Mouse (Mus musculus): ENCODE results near the gene Hdac1. TPM values are rescaled to one million over a fixed set of nuclear protein-coding genes. Genes with fewer than 3 reads are reported as not detected.

Hdac1 gene
- polyA plus RNA-seq, 1 experiment = 55.1 TPM

DNA sequence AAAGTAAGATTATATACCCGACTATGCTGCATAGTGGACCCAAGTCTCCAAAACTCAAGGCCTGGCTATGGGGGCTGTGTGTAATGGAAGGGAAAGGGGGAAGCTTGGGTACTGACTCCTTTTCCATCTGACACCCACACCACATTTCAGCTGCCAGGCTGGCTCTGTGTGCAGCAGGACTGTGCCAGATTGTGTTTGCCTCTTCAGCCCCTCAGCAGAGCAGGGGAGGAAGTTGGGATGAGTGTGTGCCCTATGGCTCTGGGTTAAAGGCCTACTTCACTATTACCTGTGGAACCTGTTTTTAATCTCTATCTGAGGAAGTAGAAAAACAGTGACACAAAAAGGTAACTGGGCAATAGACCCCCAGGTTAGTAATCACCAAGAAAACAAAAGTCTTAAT, 61.4 kb downstream of the Hdac1 start:
- DNase-seq (ENCODE audit: low read depth in 1 of 2, low spot score in 2 of 2) = no peak
- no peak overlapping the region for H3K27ac ChIP-seq (ENCODE audit: insufficient read depth, low read length)
- peaks cover 36% of the 10 kb centered on the region for H3K36me3 ChIP-seq (ENCODE audit: control insufficient read depth, insufficient read depth, low read length)
- TF ChIP-seq POLR2A (IDR thresholded peaks at IDR 0.05; ENCODE audit: low read depth, low read length) (no peak), CTCF (IDR thresholded peaks at IDR 0.05; ENCODE audit: extremely low read depth, insufficient read depth, insufficient read length, insufficient replicate concordance) (no peak)
- no peak overlapping the region for H3K4me3 ChIP-seq (ENCODE audit: extremely low read depth, insufficient read depth, insufficient read length)
- 90% methylated on average over 1 of the region's 1 CpGs for WGBS
- H3K27me3 ChIP-seq (ENCODE audit: control insufficient read depth, insufficient read depth, low read length) = no peaks in the 10 kb centered on the region
- no peaks in the 10 kb centered on the region for H3K4me1 ChIP-seq (ENCODE audit: control insufficient read depth, insufficient read depth, insufficient read length)

DNA sequence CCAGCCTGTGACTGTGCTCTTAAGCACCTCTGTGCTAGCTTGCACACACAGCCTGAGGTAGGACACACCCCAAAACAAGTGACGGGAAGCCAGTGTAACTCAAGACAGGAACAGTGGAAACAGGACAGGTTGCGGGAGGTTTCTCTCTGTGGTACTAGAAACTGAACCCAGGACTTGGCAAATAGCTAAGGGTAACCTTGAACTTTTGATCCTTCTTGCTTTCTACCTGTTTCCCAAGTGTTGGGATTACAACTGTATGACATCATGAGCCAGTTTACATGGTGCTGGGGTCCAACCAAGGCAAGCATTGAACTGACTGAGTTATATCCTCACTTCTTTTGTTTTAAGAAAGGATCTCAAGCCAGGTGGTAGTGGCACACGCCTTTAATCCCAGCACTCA, 62.6 kb downstream of the Hdac1 start:
- WGBS = 95% methylated on average over 3 of the region's 3 CpGs
- no peaks in the 10 kb centered on the region for H3K4me1 ChIP-seq (ENCODE audit: control insufficient read depth, insufficient read depth, insufficient read length)
- no peak for DNase-seq (ENCODE audit: low read depth in 1 of 2, low spot score in 2 of 2)
- no peak for TF ChIP-seq CTCF (IDR thresholded peaks at IDR 0.05; ENCODE audit: extremely low read depth, insufficient read depth, insufficient read length, insufficient replicate concordance)
- no peak for TF ChIP-seq POLR2A (IDR thresholded peaks at IDR 0.05; ENCODE audit: low read depth, low read length)
- H3K36me3 ChIP-seq (ENCODE audit: control insufficient read depth, insufficient read depth, low read length) = peaks cover 32% of the 10 kb centered on the region
- no peak overlapping the region for H3K27ac ChIP-seq (ENCODE audit: insufficient read depth, low read length)
- H3K27me3 ChIP-seq (ENCODE audit: control insufficient read depth, insufficient read depth, low read length) = no peaks in the 10 kb centered on the region
- no peak overlapping the region for H3K4me3 ChIP-seq (ENCODE audit: extremely low read depth, insufficient read depth, insufficient read length)

DNA sequence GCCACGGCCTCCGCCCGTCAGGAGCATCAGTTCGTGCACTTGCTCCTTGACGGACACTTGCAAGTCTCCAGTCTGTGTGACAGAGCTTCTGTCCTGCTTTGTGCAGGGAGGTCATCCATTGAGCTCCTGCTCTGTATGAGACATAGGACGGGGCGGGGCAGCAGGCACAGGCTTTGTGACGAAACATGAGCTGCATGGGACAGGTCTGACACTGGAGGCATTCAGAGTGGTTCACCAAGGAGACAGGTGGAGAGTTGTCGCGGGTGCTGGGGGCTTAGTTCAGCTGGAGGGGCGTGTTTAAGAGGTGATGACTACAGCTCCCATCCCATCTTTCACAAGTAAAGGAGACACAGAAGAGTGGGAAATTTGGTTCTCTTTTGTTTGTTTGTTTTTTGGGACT, 66.5 kb downstream of the Hdac1 start:
- TF ChIP-seq POLR2A (IDR thresholded peaks at IDR 0.05; ENCODE audit: low read depth, low read length) (no peak), CTCF (IDR thresholded peaks at IDR 0.05; ENCODE audit: extremely low read depth, insufficient read depth, insufficient read length, insufficient replicate concordance) (no peak)
- Histone ChIP-seq H3K4me3 (ENCODE audit: extremely low read depth, insufficient read depth, insufficient read length) (no peak overlapping the region), H3K36me3 (ENCODE audit: control insufficient read depth, insufficient read depth, low read length) (peaks cover 49% of the 10 kb centered on the region), H3K27me3 (ENCODE audit: control insufficient read depth, insufficient read depth, low read length) (no peaks in the 10 kb centered on the region), H3K27ac (ENCODE audit: insufficient read depth, low read length) (no peak overlapping the region), H3K4me1 (ENCODE audit: control insufficient read depth, insufficient read depth, insufficient read length) (no peaks in the 10 kb centered on the region)
- DNase-seq (ENCODE audit: low read depth in 1 of 2, low spot score in 2 of 2) = no peak
- WGBS = 95% methylated on average over 11 of the region's 11 CpGs

Other genes with a start within 250 kb of the Hdac1 start
- 16.3 and 16.6 TPM in 2 replicates for gene Rbbp4, start 207.3 kb downstream of the Hdac1 start, polyA plus RNA-seq (2012; rRNA removed)
- 8.2 and 9.2 TPM in 2 replicates for gene Zbtb8os, start 207.0 kb downstream of the Hdac1 start, polyA plus RNA-seq (2012; rRNA removed)
- gene Zbtb8a, start 164.6 kb downstream of the Hdac1 start, polyA plus RNA-seq (2012; rRNA removed) = 2.1 and 3.5 TPM in 2 replicates
- gene Zbtb8b, start 101.9 kb downstream of the Hdac1 start, polyA plus RNA-seq (2012; rRNA removed) = 0.02 TPM in 1 of 2 replicates, not detected in the other
- gene Bsdc1, start 81.1 kb downstream of the Hdac1 start, polyA plus RNA-seq (2012; rRNA removed) = 20.3 and 31.5 TPM in 2 replicates
- 0.11 TPM in 1 of 2 replicates, not detected in the other for gene Tssk3, start 51.7 kb downstream of the Hdac1 start, polyA plus RNA-seq (2012; rRNA removed)
- 0.20 and 0.70 TPM in 2 replicates for gene Fam229a, start 51.5 kb downstream of the Hdac1 start, polyA plus RNA-seq (2012; rRNA removed)
- gene Marcksl1, start 29.1 kb downstream of the Hdac1 start, polyA plus RNA-seq (2012; rRNA removed) = 44.0 and 55.7 TPM in 2 replicates
- 109 and 117 TPM in 2 replicates for gene Lck, start 30.9 kb upstream of the Hdac1 start, polyA plus RNA-seq (2012; rRNA removed)
- gene Fam167b, start 35.8 kb upstream of the Hdac1 start, polyA plus RNA-seq (2012; rRNA removed) = 10.9 and 17.2 TPM in 2 replicates
- 185 and 203 TPM in 2 replicates for gene Eif3i, start 57.9 kb upstream of the Hdac1 start, polyA plus RNA-seq (2012; rRNA removed)
- gene Tmem234, start 58.0 kb upstream of the Hdac1 start, polyA plus RNA-seq (2012; rRNA removed) = 119 and 129 TPM in 2 replicates
- 1.4 and 2.8 TPM in 2 replicates for gene Dcdc2b, start 71.5 kb upstream of the Hdac1 start, polyA plus RNA-seq (2012; rRNA removed)
- gene Iqcc, start 76.4 kb upstream of the Hdac1 start, polyA plus RNA-seq (2012; rRNA removed) = 28.3 and 31.3 TPM in 2 replicates
- gene Ccdc28b, start 81.2 kb upstream of the Hdac1 start, polyA plus RNA-seq (2012; rRNA removed) = 16.3 and 19.7 TPM in 2 replicates
- gene Txlna, start 98.4 kb upstream of the Hdac1 start, polyA plus RNA-seq (2012; rRNA removed) = 20.1 and 25.1 TPM in 2 replicates
- 11.9 and 13.2 TPM in 2 replicates for gene Kpna6, start 130.1 kb upstream of the Hdac1 start, polyA plus RNA-seq (2012; rRNA removed)
- 28.4 and 33.9 TPM in 2 replicates for gene Tmem39b, start 154.1 kb upstream of the Hdac1 start, polyA plus RNA-seq (2012; rRNA removed)
- gene Khdrbs1, start 199.6 kb upstream of the Hdac1 start, polyA plus RNA-seq (2012; rRNA removed) = 40.9 and 61.5 TPM in 2 replicates